Mouse (Mus musculus) intestine, embryonic 16.5 days (tissue): ENCODE data around the gene Chmp1a. TPM values are rescaled to one million over a fixed set of nuclear protein-coding genes. Genes with fewer than 3 reads are reported as not detected.

Source experiments
- ATAC-seq: fragments of 200-750 bp; cut with Nextera tagmentation; 2 replicates; pipeline ENCODE4 v1.8.0; 2017; ENCODE audit warnings: moderate TSS enrichment, moderate library complexity
- H3K27ac ChIP-seq: fragments of 300-500 bp; sonication (generic); 2 replicates; pipeline ENCODE4 v1.5.1; 2014; ENCODE audit warnings: mild to moderate bottlenecking, low read length
- H3K27me3 ChIP-seq: fragments of 300-500 bp; sonication (generic); replicated peaks from 2 replicates; pipeline ENCODE4 v1.6.1; 2014; ENCODE audit warnings: low read length, control low read depth, mixed read lengths; ENCODE audit not compliant: control insufficient read depth, insufficient read depth
- H3K36me3 ChIP-seq: fragments of 300-500 bp; sonication (generic); 2 replicates; pipeline ENCODE4 v1.6.1; 2014; ENCODE audit warnings: low read length, control low read depth; ENCODE audit not compliant: control insufficient read depth, insufficient read depth
- H3K4me1 ChIP-seq: fragments of 300-500 bp; sonication (generic); 2 replicates; pipeline ENCODE4 v1.6.1; 2014; ENCODE audit warnings: low read length, control low read depth, mixed read lengths; ENCODE audit not compliant: control insufficient read depth, insufficient read depth
- H3K4me2 ChIP-seq: fragments of 300-500 bp; sonication (generic); 2 replicates; pipeline ENCODE4 v1.6.1; 2014; ENCODE audit warnings: low read depth, low read length, control low read depth
- H3K4me3 ChIP-seq: fragments of 300-500 bp; sonication (generic); 2 replicates; pipeline ENCODE4 v1.5.1; 2014; ENCODE audit warnings: mild to moderate bottlenecking, low read length
- H3K9ac ChIP-seq: fragments of 300-500 bp; sonication (generic); 2 replicates; pipeline ENCODE4 v1.6.1; 2014; ENCODE audit warnings: low read depth, low read length
- H3K9me3 ChIP-seq: fragments of 300-500 bp; sonication (generic); 2 replicates; pipeline ENCODE4 v1.6.1; 2016; ENCODE audit warnings: low read length, control low read depth; ENCODE audit not compliant: control insufficient read depth
- WGBS: fragments of 180-500 bp; shearing (Covaris S2); extraction: QIAGEN DNeasy Blood & Tissue Kit; methylation state at CpG from one replicate; pipeline ENCODE4 v1.1.7; 2014; 5-methylcytosine and 5-hydroxymethylcytosine counted together
- polyA plus RNA-seq: library from polyadenylated mRNA; unstranded; fragments of >200 nt; fragmentation: Nextera tagmentation; extraction: Ambion mirVana; gene quantifications from 2 replicates; pipeline ENCODE4 v1.2.1, GENCODE M21; 2015

The Chmp1a gene
- polyA plus RNA-seq, 1 experiment from 2014 or later, result 173 TPM

DNA sequence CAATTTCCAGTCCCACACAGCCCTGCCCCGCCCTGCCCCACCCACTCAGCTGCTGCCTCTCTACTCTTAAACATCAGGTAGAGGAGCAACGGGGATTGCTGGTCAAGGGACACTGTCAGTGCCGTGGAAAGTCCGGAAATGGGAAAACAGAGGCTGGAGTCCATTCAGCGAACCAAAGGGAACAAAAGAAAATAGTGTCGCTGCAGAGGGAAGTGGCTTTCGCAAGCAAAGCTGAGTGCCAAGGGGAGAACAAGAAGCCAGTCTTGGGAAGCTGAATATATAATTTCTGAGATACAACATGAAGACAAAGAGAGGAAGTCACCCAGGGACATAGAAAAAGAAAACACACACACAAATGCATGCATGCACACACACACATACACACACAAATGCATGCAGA lies 23.7 kb downstream of the Chmp1a start:
- H3K36me3 ChIP-seq, result no peaks in the 10 kb centered on the region
- H3K4me1 ChIP-seq, result peaks cover 20% of the 10 kb centered on the region
- ATAC-seq, result no peak
- no peaks in the 10 kb centered on the region for H3K9me3 ChIP-seq
- no peak overlapping the region for H3K9ac ChIP-seq
- H3K4me2 ChIP-seq, result no peak overlapping the region
- no peak overlapping the region for H3K4me3 ChIP-seq
- 59% methylated on average over 7 of the region's 7 CpGs for WGBS
- H3K27me3 ChIP-seq, result no peaks in the 10 kb centered on the region
- no peak overlapping the region for H3K27ac ChIP-seq

- Histone ChIP-seq H3K4me2 (no peak overlapping the region), H3K27me3 (no peaks in the 10 kb centered on the region), H3K9me3 (no peaks in the 10 kb centered on the region), H3K9ac (no peak overlapping the region), H3K4me1 (peaks cover 20% of the 10 kb centered on the region), H3K27ac (no peak overlapping the region), H3K4me3 (no peak overlapping the region), H3K36me3 (no peaks in the 10 kb centered on the region)
- no peak for ATAC-seq
- 79% methylated on average over 2 of the region's 2 CpGs for WGBS
Measured at GRCm38 (mm10) chr8:123188006-123188405, 24.6 kb downstream of the Chmp1a start.

DNA sequence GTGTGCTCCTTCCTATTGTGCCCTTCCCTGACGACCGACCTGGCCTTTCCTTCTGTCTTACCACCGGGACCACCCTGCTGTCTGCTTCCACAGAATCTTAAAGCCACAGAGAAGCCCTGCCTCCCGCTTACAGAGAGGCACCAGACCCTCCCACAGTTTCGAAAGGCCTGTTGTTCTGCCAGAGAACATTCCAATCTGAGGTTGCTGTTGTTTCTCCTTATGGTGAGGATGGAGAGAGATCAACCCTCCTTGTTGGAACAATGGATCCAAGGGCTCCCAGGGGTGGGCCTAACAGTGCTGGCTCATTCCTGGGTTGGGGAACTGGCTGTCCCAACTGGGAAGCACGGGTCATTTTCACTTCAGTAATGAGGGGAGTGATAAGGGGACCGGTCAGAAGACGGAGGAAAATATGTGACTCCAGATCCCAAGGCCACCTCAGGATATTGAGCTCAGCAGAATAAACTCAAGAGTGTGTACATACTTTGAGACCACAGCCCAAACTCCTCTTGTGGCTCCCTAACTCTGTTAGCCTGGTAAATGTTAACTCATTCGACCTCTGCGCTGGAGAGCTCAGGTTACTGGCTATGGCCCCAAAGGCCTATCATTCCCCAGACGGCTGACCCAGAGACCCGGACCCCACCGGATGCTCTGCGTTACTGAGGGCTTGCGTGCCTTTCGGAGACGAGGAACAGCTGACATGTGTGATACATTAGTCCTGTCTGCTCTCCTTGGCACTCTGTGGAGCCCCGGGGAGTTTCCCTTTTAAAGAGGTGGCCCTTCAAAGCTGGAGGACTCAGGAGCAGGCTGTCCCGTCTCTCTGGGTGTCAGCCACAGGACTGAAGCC lies 26.8 kb downstream of the Chmp1a start, which contains the start of gene Dpep1:
Gene Dpep1 (plus strand): TSS at position 677 of the 844 bp plus-strand sequence.
- WGBS, result 27% methylated on average over 19 of the region's 19 CpGs
- peaks cover 14% of the 10 kb centered on the region for H3K4me1 ChIP-seq
- no peaks in the 10 kb centered on the region for H3K27me3 ChIP-seq
- H3K4me3 ChIP-seq, result no peak within 1 kb of the TSS
- H3K27ac ChIP-seq, result peak within 1 kb of the TSS; percentile 23
- H3K9me3 ChIP-seq, result no peaks in the 10 kb centered on the region
- H3K9ac ChIP-seq, result peak within 1 kb of the TSS; percentile 43
- ATAC-seq, result no peak
- H3K4me2 ChIP-seq, result no peak within 1 kb of the TSS
- H3K36me3 ChIP-seq, result no peaks in the 10 kb centered on the region

DNA sequence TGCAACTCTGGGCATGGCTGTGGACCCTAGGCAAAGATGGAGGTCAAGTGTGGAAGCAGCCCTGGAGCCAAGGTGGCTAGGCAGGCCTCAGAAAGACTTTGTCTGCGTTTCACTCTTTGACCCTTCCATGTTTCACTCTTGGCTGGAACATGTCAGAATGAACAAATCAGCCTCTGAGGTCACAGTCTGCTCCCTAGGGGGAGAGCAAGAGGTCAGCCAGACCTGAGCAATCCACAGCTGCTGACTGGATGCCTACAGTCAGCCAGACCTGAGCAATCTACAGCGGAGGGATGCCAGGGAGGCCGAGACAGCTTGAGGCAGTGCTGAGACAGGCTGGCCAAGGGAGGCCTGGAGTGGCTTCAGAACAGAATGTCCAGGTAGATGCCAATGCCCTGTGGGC lies 31.2 kb downstream of the Chmp1a start:
- Histone ChIP-seq H3K27ac (no peak overlapping the region), H3K9me3 (peaks cover 4% of the 10 kb centered on the region), H3K4me2 (no peak overlapping the region), H3K36me3 (no peaks in the 10 kb centered on the region), H3K9ac (no peak overlapping the region), H3K4me3 (no peak overlapping the region), H3K4me1 (no peaks in the 10 kb centered on the region), H3K27me3 (no peaks in the 10 kb centered on the region)
- ATAC-seq, result 0 out of 2 replicates have a peak, but pooled peaks have one; percentile 38
- 60% methylated on average over 3 of the region's 3 CpGs for WGBS

GRCm38 (mm10) chr8:123157888-123158465 lies 54.6 kb downstream of the Chmp1a start, which contains the start of gene Sult5a1:
Gene Sult5a1 (minus strand): TSS chr8:123158315.
- H3K4me3 ChIP-seq, result peak within 1 kb of the TSS; percentile 26
- peak; percentile 46; the same call in 1 of the 2 replicates for ATAC-seq
- WGBS, result 26% methylated on average over 13 of the region's 13 CpGs
- H3K27me3 ChIP-seq, result no peaks in the 10 kb centered on the region
- H3K9ac ChIP-seq, result peak within 1 kb of the TSS; percentile 47; the same call in 1 of the 2 replicates
- H3K36me3 ChIP-seq, result no peaks in the 10 kb centered on the region
- peak within 1 kb of the TSS; percentile 41; the same call in 1 of the 2 replicates for H3K4me2 ChIP-seq
- H3K4me1 ChIP-seq, result peaks cover 9% of the 10 kb centered on the region; the same call in 1 of the 2 replicates
- H3K27ac ChIP-seq, result no peak within 1 kb of the TSS
- no peaks in the 10 kb centered on the region for H3K9me3 ChIP-seq

DNA sequence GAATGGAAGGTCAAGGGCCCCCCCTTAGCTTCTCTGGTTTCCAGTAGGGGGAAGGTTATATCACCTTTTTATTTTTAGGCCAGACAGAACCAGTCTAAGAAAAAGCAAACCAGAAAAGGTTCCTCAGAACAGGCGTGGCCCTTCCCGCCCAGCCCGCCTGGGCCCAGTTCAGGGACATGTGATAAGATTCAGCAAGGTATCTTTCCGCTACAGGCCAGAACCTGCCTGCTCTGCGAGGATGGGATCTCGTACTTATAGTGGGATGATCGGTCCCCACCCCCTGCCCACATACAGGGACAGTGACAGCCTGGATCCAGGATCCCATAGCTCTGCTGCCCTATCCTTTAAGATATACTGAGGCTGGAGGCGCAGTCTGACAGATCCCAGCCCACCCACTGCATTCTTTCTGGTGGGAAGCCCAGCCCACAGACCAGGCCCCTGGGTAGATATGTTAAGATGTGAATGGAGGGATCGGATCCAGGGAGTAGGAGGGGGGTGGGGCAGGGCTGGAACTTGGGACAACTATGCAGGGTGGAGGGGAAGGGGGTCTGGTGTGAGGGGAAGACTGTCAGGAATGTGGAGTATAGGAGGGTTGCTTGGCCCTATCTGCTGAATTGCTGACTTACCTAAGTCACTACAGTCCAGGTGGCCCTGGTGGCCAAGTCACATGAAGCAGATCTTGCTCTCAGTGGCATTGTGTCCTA lies 56.3 kb downstream of the Chmp1a start:
- no peak overlapping the region for H3K4me3 ChIP-seq
- WGBS, result 61% methylated on average over 9 of the region's 9 CpGs
- H3K4me1 ChIP-seq, result peaks cover 9% of the 10 kb centered on the region; the same call in 1 of the 2 replicates
- peak overlapping the region; percentile 23; the same call in 1 of the 2 replicates for H3K9ac ChIP-seq
- peak; percentile 50; the same call in 1 of the 2 replicates for ATAC-seq
- no peak overlapping the region for H3K4me2 ChIP-seq
- H3K36me3 ChIP-seq, result no peaks in the 10 kb centered on the region
- H3K9me3 ChIP-seq, result no peaks in the 10 kb centered on the region
- H3K27ac ChIP-seq, result no peak overlapping the region
- H3K27me3 ChIP-seq, result no peaks in the 10 kb centered on the region

DNA sequence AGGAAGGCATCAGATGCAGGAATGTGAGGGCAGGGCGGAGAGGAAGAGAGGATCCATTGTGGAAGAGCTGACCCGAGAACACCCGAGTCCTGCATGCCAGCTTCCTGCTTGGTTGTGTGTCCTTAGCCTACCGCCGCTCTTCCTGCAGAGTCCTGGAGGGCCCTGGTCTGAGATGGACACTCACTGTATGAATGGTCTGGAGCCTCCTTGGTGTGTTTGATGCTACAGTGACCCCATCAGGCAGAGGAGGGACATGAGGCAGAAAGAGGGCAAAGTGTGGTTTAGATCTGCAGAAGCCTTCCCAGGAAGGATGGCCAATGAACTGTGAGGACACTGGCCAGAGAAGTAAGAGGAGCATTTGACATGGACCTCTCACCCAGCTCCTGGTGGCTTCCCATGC lies 57.4 kb downstream of the Chmp1a start:
- WGBS, result 77% methylated on average over 5 of the region's 5 CpGs
- H3K4me2 ChIP-seq, result no peak overlapping the region
- no peaks in the 10 kb centered on the region for H3K9me3 ChIP-seq
- no peaks in the 10 kb centered on the region for H3K36me3 ChIP-seq
- no peaks in the 10 kb centered on the region for H3K27me3 ChIP-seq
- H3K9ac ChIP-seq, result no peak overlapping the region
- ATAC-seq, result no peak
- H3K4me3 ChIP-seq, result no peak overlapping the region
- H3K4me1 ChIP-seq, result peaks cover 9% of the 10 kb centered on the region; the same call in 1 of the 2 replicates
- no peak overlapping the region for H3K27ac ChIP-seq
